Mouse (Mus musculus) G1E (cell line): ENCODE measurements around the gene Oscar. TPM values are rescaled to one million over a fixed set of nuclear protein-coding genes. Genes with fewer than 3 reads are reported as not detected.
A peak's percentile ranks its signal among the peaks of the same experiment; 100 is the strongest.

ENCODE experiments used
- ATAC-seq: 2 replicates; pipeline ENCODE4 v1.8.0; 2016; ENCODE audit warnings: mild to moderate bottlenecking; ENCODE audit not compliant: insufficient number of reproducible peaks, poor library complexity, low FRiP score, severe bottlenecking; ENCODE audit errors: extremely low read depth
- DNase-seq: peaks from one replicate; pipeline ENCODE4 v3.0.0; 2012; ENCODE audit warnings: low spot score
- H3K27me3 ChIP-seq: 2 replicates; pipeline ENCODE4 v1.6.1; 2012; ENCODE audit warnings: mild to moderate bottlenecking, low read length, inconsistent platforms; ENCODE audit not compliant: insufficient read depth
- H3K36me3 ChIP-seq: replicated peaks from 2 replicates; pipeline ENCODE3; 2012; ENCODE audit warnings: mild to moderate bottlenecking, inconsistent platforms
- H3K4me1 ChIP-seq: 2 replicates; pipeline ENCODE4 v1.6.1; 2012; ENCODE audit warnings: low read depth, low read length, inconsistent platforms, mixed read lengths; ENCODE audit not compliant: insufficient read depth
- H3K4me3 ChIP-seq: 2 replicates; pipeline ENCODE4 v1.5.1; 2012; ENCODE audit warnings: low read depth, mild to moderate bottlenecking, inconsistent platforms, low read length, moderate library complexity, mixed read lengths
- H3K9me3 ChIP-seq: replicated peaks from 2 replicates; pipeline ENCODE4 v1.6.1; 2012; ENCODE audit warnings: inconsistent platforms
- CTCF ChIP-seq: IDR thresholded peaks from 2 replicates; pipeline ENCODE4 v1.5.1; 2012; ENCODE audit warnings: low read depth, low read length, inconsistent platforms, mixed read lengths
- GATA1 ChIP-seq: IDR thresholded peaks from 2 replicates; pipeline ENCODE4 v1.6.1; 2012; ENCODE audit warnings: borderline replicate concordance, low read length, inconsistent platforms, mixed read lengths
- GATA2 ChIP-seq: IDR thresholded peaks from 2 replicates; pipeline ENCODE4 v1.6.1; 2012; ENCODE audit warnings: low read depth, low read length, inconsistent platforms, borderline replicate concordance
- POLR2AphosphoS5 ChIP-seq: IDR thresholded peaks from 2 replicates; pipeline ENCODE4 v1.6.1; 2012; ENCODE audit warnings: low read depth, low read length, inconsistent platforms; ENCODE audit not compliant: insufficient replicate concordance
- TAL1 ChIP-seq: conservative IDR thresholded peaks from 2 replicates; pipeline ENCODE4 v1.6.1; 2012; ENCODE audit warnings: low read depth, low read length, inconsistent platforms, mixed read lengths
- polyA plus RNA-seq: library from polyadenylated mRNA; stranded (reverse); fragments of >175 nt; gene quantifications from 2 replicates; pipeline ENCODE4 v1.2.3, GENCODE M21; 2012
- total RNA-seq, 2 experiments: library from RNA; stranded (forward) in 1 of 2; stranded (reverse) in 1 of 2; fragments of 200-1000 nt in 1 of 2; fragments of >200 nt in 1 of 2; fragmentation: Nextera tagmentation in 1 of 2; gene quantifications; 2 replicates each; pipeline ENCODE4 v1.2.3; 2014 to 2017

Oscar gene
- total and polyA plus RNA-seq, 3 experiments, result 0.05 TPM; not detected in 2

- H3K4me3 ChIP-seq, result peak overlapping the region; percentile 73
- DNase-seq, result peak; percentile 22
- no peaks in the 10 kb centered on the region for H3K27me3 ChIP-seq
- peaks cover 51% of the 10 kb centered on the region for H3K4me1 ChIP-seq
- ATAC-seq, result peak; percentile 18; the same call in 1 of the 2 replicates
- peaks cover 85% of the 10 kb centered on the region for H3K36me3 ChIP-seq
- TF ChIP-seq GATA2 (no peak), POLR2AphosphoS5 (no peak), TAL1 (no peak), GATA1 (no peak), CTCF (no peak)
- H3K9me3 ChIP-seq, result no peaks in the 10 kb centered on the region
These were observed 14.5 kb upstream of the Oscar start for GRCm38 (mm10) chr7:3630478-3630815.

- Histone ChIP-seq H3K9me3 (no peaks in the 10 kb centered on the region), H3K27me3 (no peaks in the 10 kb centered on the region), H3K4me1 (peaks cover 52% of the 10 kb centered on the region), H3K36me3 (peaks cover 85% of the 10 kb centered on the region), H3K4me3 (peak within 1 kb of the TSS; percentile 73)
- DNase-seq (peak; percentile 75), ATAC-seq (peak; percentile 85)
- TF ChIP-seq POLR2AphosphoS5 (no peak), GATA1 (no peak), CTCF (no peak), TAL1 (no peak), GATA2 (no peak)
These were observed 13.9 kb upstream of the Oscar start, which contains the start of the genes Tfpt and Prpf31 for GRCm38 (mm10) chr7:3629543-3630477. TSS of gene Tfpt (minus strand) at chr7:3629929. TSS of gene Prpf31 (plus strand) at chr7:3629985.

- H3K27me3 ChIP-seq, result no peaks in the 10 kb centered on the region
- peaks cover 85% of the 10 kb centered on the region for H3K36me3 ChIP-seq
- no peaks in the 10 kb centered on the region for H3K9me3 ChIP-seq
- H3K4me1 ChIP-seq, result peaks cover 52% of the 10 kb centered on the region
- TF ChIP-seq POLR2AphosphoS5 (no peak), GATA2 (no peak), CTCF (no peak), TAL1 (no peak), GATA1 (no peak)
- ATAC-seq, result no peak
- DNase-seq, result peak; percentile 10
- peak overlapping the region; percentile 73 for H3K4me3 ChIP-seq
These were observed 13.1 kb upstream of the Oscar start for GRCm38 (mm10) chr7:3629030-3629429.

DNA sequence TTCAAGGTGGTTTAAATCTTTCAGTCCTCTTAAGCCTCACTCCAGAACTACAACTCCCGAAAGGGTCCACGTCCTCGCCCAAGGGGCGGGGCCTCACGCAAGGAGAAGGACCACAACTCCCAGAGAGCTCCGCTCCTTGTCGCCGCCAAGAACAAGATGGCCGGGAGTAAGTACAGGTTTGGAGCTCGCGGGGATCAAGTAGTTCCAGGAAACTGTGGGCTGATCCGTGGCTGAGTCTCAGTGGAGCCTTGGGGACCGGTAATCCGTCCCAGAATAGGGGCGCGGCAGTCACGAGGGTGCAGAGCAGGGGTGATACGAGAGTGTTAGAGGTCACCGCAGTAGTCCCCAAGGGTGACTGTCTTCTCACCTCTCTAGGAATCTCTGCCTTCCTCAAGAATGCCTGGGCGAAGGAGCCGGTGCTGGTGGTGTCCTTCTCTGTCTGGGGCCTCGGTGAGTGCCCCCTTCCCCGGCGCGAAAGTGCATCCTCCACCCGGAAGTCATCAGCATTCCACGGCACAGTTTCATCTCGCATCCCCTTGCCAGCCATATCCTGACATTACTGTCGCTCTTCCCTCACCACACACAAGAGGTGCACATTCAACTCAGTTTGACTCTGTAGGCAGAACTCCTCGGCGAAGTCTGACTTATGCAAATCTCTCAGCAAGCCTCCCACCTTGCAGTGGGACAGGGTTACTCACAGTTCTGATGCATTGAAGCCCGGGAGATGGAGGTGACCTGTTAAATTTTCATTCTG lies 1.5 kb upstream of the Oscar start, which contains the start of gene Ndufa3:
TSS of gene Ndufa3 (plus strand) at position 132 of the 754 bp plus-strand sequence.
- Histone ChIP-seq H3K9me3 (no peaks in the 10 kb centered on the region), H3K36me3 (peaks cover 38% of the 10 kb centered on the region), H3K4me3 (peak within 1 kb of the TSS; percentile 75), H3K4me1 (peaks cover 27% of the 10 kb centered on the region), H3K27me3 (peaks cover 31% of the 10 kb centered on the region)
- DNase-seq (peak; percentile 83), ATAC-seq (peak; percentile 98)
- no peak for TF ChIP-seq GATA1
- TF ChIP-seq CTCF, result no peak
- TF ChIP-seq GATA2, result no peak
- TF ChIP-seq TAL1, result no peak
- TF ChIP-seq POLR2AphosphoS5, result no peak

DNA sequence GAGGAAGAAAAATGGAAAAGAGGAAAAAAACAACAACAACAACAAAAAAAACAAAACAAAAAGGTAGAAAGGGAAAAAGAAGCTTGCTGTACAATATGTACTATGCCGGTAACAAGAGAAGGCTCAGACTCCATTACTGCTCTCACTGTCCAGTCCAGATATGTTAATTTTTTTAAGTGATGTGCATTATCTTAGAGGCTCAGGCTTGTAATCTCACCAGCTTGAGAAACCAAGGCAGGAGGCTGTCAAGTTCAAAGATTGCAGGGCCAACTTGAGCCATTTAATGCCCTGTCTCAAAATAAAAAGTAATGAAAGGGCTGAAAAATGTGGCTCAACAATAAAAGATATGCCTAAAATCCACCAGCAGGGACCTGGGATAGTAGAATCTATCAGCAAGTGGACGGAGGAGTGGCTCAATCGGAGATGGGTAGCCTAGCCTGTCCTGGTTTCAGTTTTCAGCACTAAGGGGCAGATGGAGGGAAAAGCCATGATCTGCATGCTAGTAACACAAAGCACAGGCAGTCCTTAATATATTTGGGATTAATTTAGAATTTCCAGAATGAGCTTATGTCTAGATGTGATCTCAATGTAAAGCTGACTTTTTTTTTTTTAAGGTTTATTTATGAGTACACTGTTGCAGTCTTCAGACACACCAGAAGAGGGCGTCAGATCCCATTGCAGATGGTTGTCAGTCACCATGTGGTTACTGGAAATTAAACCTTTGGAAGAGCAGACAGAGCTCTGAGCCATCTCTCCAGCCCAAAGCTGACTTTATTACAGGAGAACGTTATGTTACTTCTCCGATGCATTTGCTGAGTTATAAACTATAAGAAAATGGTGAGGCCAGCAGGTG lies 658 bp upstream of the Oscar start:
- Histone ChIP-seq H3K36me3 (peaks cover 30% of the 10 kb centered on the region), H3K27me3 (peaks cover 35% of the 10 kb centered on the region), H3K9me3 (no peaks in the 10 kb centered on the region), H3K4me1 (peaks cover 27% of the 10 kb centered on the region), H3K4me3 (peak overlapping the region; percentile 75)
- no peak for ATAC-seq
- 0 out of 2 replicates have a peak, but pooled peaks have one; percentile 11 for TF ChIP-seq CTCF
- no peak for TF ChIP-seq GATA2
- no peak for TF ChIP-seq TAL1
- no peak for TF ChIP-seq POLR2AphosphoS5
- no peak for TF ChIP-seq GATA1
- DNase-seq, result no peak
